Mouse (Mus musculus): Measurements from ENCODE around the gene Tmcc3.

DNA sequence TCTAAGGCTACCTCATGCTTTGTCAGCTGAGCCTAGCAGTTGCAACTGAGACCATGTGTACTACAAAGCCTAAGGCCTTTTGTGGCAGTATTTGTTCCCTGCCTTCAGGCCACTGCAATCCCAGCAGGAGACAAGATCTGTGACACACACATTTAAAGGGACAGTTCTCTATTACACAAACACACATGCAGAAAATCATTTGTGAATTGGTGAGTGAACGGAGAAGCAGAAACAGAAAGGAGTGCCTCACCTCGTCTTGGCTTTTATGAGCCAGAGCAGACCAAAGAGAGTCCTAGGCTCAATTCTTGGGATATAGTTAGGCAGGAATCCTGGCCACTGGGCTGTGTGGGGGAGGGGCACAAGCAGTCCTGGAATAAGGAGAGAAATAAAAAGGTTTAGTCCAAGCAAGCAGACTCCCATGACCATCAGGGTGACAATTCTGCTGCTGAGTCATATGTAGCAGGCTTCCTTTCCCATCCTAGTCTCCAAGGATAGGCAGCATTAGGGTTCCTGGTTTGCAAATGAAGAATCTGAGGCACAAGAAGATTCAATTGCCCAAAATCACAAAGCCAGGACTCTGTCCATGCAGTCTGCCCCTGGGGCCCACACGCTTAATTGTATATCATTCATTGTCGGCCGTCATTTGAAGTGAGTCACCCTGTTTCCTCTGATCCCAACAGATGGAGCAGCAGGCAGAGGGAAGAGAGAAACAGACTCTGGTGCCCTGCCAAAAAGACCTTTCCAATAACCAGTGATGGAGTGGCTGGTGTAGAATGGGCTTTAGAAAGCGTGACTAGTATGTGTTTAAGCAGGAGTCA is 16.6 kb upstream of the Tmcc3 start:
- TF ChIP-seq CTCF (IDR thresholded peaks at IDR 0.05; ENCODE audit: low read depth) (no peak), EP300 (optimal IDR thresholded peaks at IDR 0.05) (no peak)

Measured in stomach, postnatal 0 days (tissue).